Mouse (Mus musculus): ENCODE measurements around the gene Vmn1r74. TPM values are rescaled to one million over a fixed set of nuclear protein-coding genes. Genes with fewer than 3 reads are reported as not detected.

Gene Vmn1r74
- not detected for polyA plus RNA-seq (2014; fragmentation: Illumina TruSeq; extraction: RNeasy Lipid Tissue Mini Kit (QIAGEN cat#74804); ENCODE audit: low replicate concordance)

DNA sequence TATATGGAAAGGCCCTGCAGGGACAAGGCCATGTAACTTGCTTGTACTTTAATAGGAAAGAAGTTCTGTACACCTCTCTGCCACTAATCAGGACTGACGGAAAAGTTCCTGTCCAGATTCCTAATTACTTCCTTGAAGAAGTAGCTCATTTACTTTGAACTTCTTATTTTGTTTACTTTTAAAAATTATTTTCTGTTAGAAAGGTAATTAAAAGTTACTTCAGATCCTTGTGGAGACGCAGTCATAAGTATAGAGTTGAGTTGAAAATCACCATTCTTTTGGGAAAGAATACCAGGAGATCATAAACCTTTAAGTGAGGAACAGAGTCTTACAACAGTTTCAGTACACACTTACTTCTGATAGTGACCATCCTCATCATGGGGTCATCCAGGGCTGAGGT, at the start of gene Vmn1r74:
TSS of gene Vmn1r74 (plus strand) at position 301 of the 400 bp plus-strand sequence.

DNA sequence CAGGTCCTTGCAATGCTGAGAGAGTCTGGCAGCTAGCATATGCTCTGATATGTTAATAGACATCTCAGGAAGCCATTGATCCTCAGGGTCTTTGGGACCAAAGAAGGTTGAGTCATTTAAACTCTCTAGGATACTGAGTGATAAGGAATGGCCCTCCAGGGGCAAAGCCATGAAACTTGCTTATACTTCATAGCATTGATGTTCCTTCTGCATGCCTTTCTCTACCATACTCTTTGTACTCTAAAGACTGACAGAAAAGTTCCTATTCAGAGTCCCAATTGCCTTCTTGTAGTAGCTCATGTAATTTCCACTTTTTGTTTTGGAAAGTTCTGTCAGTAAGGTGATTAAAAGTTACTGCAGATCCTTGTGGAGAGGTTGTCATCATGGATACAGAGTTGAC, 40.5 kb downstream of the Vmn1r74 start, which contains the start of gene Vmn1r75:
TSS of gene Vmn1r75 (plus strand) at position 301 of the 400 bp plus-strand sequence.

Other genes with a start within 250 kb of the Vmn1r74 start
- gene Zscan4-ps3, start 224.7 kb upstream of the Vmn1r74 start, polyA plus RNA-seq (2014; fragmentation: Illumina TruSeq; extraction: RNeasy Lipid Tissue Mini Kit (QIAGEN cat#74804); ENCODE audit: low replicate concordance) = not detected
- not detected for gene Vmn1r72, start 153.8 kb upstream of the Vmn1r74 start, polyA plus RNA-seq (2014; fragmentation: Illumina TruSeq; extraction: RNeasy Lipid Tissue Mini Kit (QIAGEN cat#74804); ENCODE audit: low replicate concordance)
- gene Vmn1r73, start 103.7 kb upstream of the Vmn1r74 start, polyA plus RNA-seq (2014; fragmentation: Illumina TruSeq; extraction: RNeasy Lipid Tissue Mini Kit (QIAGEN cat#74804); ENCODE audit: low replicate concordance) = not detected
- gene Vmn1r75, start 40.6 kb downstream of the Vmn1r74 start, polyA plus RNA-seq (2014; fragmentation: Illumina TruSeq; extraction: RNeasy Lipid Tissue Mini Kit (QIAGEN cat#74804); ENCODE audit: low replicate concordance) = not detected
- gene Vmn1r76, start 104.2 kb downstream of the Vmn1r74 start, polyA plus RNA-seq (2014; fragmentation: Illumina TruSeq; extraction: RNeasy Lipid Tissue Mini Kit (QIAGEN cat#74804); ENCODE audit: low replicate concordance) = not detected
- not detected for gene Vmn1r77, start 202.8 kb downstream of the Vmn1r74 start, polyA plus RNA-seq (2014; fragmentation: Illumina TruSeq; extraction: RNeasy Lipid Tissue Mini Kit (QIAGEN cat#74804); ENCODE audit: low replicate concordance)